Mouse (Mus musculus) spleen, postnatal 36 days (tissue): ENCODE measurements around the gene Fnbp1.
"Not testable (repeated sequence)": the region's sequence is repeated elsewhere in the genome, so short reads cannot be mapped to it uniquely, and the experiment has no call there.

Experiments
- DNase-seq, 2 experiments: peaks; one replicate each; pipeline ENCODE4 v3.0.0; 2022; ENCODE audit warnings: low spot score in 2 of 2, mixed read lengths in 1 of 2

Gene Fnbp1

GRCm38 (mm10) chr2:31141867-31142454 is at the start of gene Fnbp1:
Gene Fnbp1 (minus strand): TSS chr2:31142008.
- peak; percentile 89 for DNase-seq

GRCm38 (mm10) chr2:31189654-31190053 is 47.8 kb upstream of the Fnbp1 start:
- no peak for DNase-seq

GRCm38 (mm10) chr2:31188691-31189090 is 46.9 kb upstream of the Fnbp1 start:
- DNase-seq: no peak

GRCm38 (mm10) chr2:31183830-31184229 is 42.0 kb upstream of the Fnbp1 start:
- no peak for DNase-seq

- DNase-seq: no peak
These were observed 41.0 kb upstream of the Fnbp1 start for GRCm38 (mm10) chr2:31182786-31183330.

- DNase-seq: no peak
These were observed 38.3 kb upstream of the Fnbp1 start for GRCm38 (mm10) chr2:31180081-31180551.

- DNase-seq: no peak
These were observed 37.7 kb upstream of the Fnbp1 start for GRCm38 (mm10) chr2:31179471-31179870.

- DNase-seq: not testable (repeated sequence)
These were observed 36.8 kb upstream of the Fnbp1 start for GRCm38 (mm10) chr2:31178593-31178992.

GRCm38 (mm10) chr2:31173290-31173689 is 31.5 kb upstream of the Fnbp1 start:
- no peak for DNase-seq

GRCm38 (mm10) chr2:31172536-31172935 is 30.7 kb upstream of the Fnbp1 start:
- DNase-seq: no peak

- DNase-seq: peak in 1 of 2 experiments; percentile 32
These were observed 30.2 kb upstream of the Fnbp1 start for GRCm38 (mm10) chr2:31172001-31172400.

- DNase-seq: no peak
These were observed 28.4 kb upstream of the Fnbp1 start for GRCm38 (mm10) chr2:31170164-31170563.

- no peak for DNase-seq
These were observed 27.2 kb upstream of the Fnbp1 start for GRCm38 (mm10) chr2:31169001-31169400.

GRCm38 (mm10) chr2:31167571-31167970 is 25.8 kb upstream of the Fnbp1 start:
- not testable (repeated sequence) for DNase-seq

- peak; percentile 50 to 54 for DNase-seq
These were observed 23.7 kb upstream of the Fnbp1 start for GRCm38 (mm10) chr2:31165529-31165928.

- peak; percentile 36 to 51 for DNase-seq
These were observed 23.1 kb upstream of the Fnbp1 start for GRCm38 (mm10) chr2:31164841-31165455.

- no peak for DNase-seq
These were observed 21.7 kb upstream of the Fnbp1 start for GRCm38 (mm10) chr2:31163361-31164118.

- no peak for DNase-seq
These were observed 19.8 kb upstream of the Fnbp1 start for GRCm38 (mm10) chr2:31161620-31162019.

GRCm38 (mm10) chr2:31160147-31160920 is 18.5 kb upstream of the Fnbp1 start:
- no peak for DNase-seq

GRCm38 (mm10) chr2:31156846-31157245 is 15.0 kb upstream of the Fnbp1 start:
- DNase-seq: no peak
